28 mouse cellular contexts compared by ENCODE assay signal in the genomic region with DNA sequence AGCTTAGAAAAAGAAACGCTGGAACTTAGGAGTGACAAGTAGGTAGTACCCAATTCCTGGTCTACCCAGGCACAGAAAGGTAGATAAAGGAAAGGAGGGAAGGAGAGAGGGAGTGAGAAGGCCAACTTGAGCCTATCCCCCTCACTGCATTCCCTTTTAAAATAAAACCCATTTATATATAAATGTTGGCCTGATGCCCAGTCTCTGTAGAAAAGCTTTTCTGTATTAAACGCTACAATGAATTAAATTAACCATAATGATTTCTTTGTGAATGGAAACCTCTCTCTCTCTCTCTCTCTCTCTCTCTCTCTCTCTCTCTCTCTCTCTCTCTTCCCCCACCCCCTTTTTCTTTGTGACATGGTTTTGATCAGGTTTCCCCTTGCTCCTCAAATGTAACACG. TPM values are rescaled to one million over a fixed set of nuclear protein-coding genes. Genes with fewer than 3 reads are reported as not detected.
DNase-seq lines count a peak whose midpoint lies in the region; ATAC-seq and TF ChIP-seq lines count a peak whose summit lies in the region.
"Had no signal": no experiment of that assay in that cellular context is flagged by ENCODE, and none has a peak within 500 bp of the region (broad histone marks: within the 10 kb centered on the region; RNA-seq: fewer than 3 reads in every experiment).

No protein-coding gene starts in this region.

- no peak for DNase-seq in forebrain, embryonic 10.5 days (ENCODE audit: extremely low spot score, low spot score)
- peak; percentile 70 for DNase-seq in lung, embryonic 14.5 days
- DNase-seq in lung, postnatal 36 days = no peak
- DNase-seq in limb, embryonic 14.5 days (ENCODE audit: low spot score) = peak; percentile 64
- DNase-seq in layer of hippocampus, adult 11-12 months (ENCODE audit: low spot score) = no peak
- no peak for DNase-seq in layer of hippocampus, adult 18-20 months (ENCODE audit: low spot score in 2 of 2)
- DNase-seq: adrenal gland, postnatal 10 days; adrenal gland, postnatal 36 days; B cell, adult 2 months; cerebellum, adult 11 months; cerebellum, adult 2 months; cerebellum, adult 9-11 months; cerebellum, postnatal 25 days; gastrocnemius, postnatal 10 days; gastrocnemius, postnatal 36 days; heart, adult 2 months; heart, postnatal 14 days had no signal

- H3K9ac ChIP-seq in forebrain, embryonic 13.5 days = no peak overlapping the region
- no peak overlapping the region for H3K9ac ChIP-seq in lung, embryonic 14.5 days
- H3K9ac ChIP-seq in embryonic facial prominence, embryonic 13.5 days = no peak overlapping the region
- no peak overlapping the region for H3K9ac ChIP-seq in limb, embryonic 14.5 days (ENCODE audit: low read depth, low read length, severe bottlenecking)
- H3K9ac ChIP-seq: heart, embryonic 13.5 days; hindbrain, embryonic 12.5 days; hindbrain, embryonic 15.5 days had no signal

- H3K4me3 ChIP-seq in forebrain, embryonic 13.5 days = no peak overlapping the region
- H3K4me3 ChIP-seq in forebrain, embryonic 10.5 days = no peak overlapping the region
- no peak overlapping the region for H3K4me3 ChIP-seq in lung, embryonic 14.5 days (ENCODE audit: low read depth, low read length)
- no peak overlapping the region for H3K4me3 ChIP-seq in embryonic facial prominence, embryonic 13.5 days
- H3K4me3 ChIP-seq in limb, embryonic 14.5 days (replicated peaks; ENCODE audit: low read length) = no peak overlapping the region
- H3K4me3 ChIP-seq: erythroblast, embryonic 14.5 days; heart, adult 2 months; heart, embryonic 10.5 days; heart, embryonic 13.5 days; hindbrain, embryonic 12.5 days; hindbrain, embryonic 15.5 days had no signal

- H3K4me2 ChIP-seq in forebrain, embryonic 13.5 days = no peak overlapping the region
- no peak overlapping the region for H3K4me2 ChIP-seq in lung, embryonic 14.5 days
- H3K4me2 ChIP-seq in embryonic facial prominence, embryonic 13.5 days = no peak overlapping the region
- H3K4me2 ChIP-seq in limb, embryonic 14.5 days (replicated peaks; ENCODE audit: low read depth, low read length, severe bottlenecking) = no peak overlapping the region
- H3K4me2 ChIP-seq: heart, embryonic 13.5 days; hindbrain, embryonic 12.5 days; hindbrain, embryonic 15.5 days had no signal

- peaks cover 62% of the 10 kb centered on the region for H3K4me1 ChIP-seq in forebrain, embryonic 13.5 days
- peaks cover 36% of the 10 kb centered on the region for H3K4me1 ChIP-seq in forebrain, embryonic 10.5 days
- no peaks in the 10 kb centered on the region for H3K4me1 ChIP-seq in lung, embryonic 14.5 days (ENCODE audit: insufficient read depth)
- H3K4me1 ChIP-seq in embryonic facial prominence, embryonic 13.5 days = peaks cover 46% of the 10 kb centered on the region
- peaks cover 18% of the 10 kb centered on the region for H3K4me1 ChIP-seq in limb, embryonic 14.5 days (ENCODE audit: control insufficient read depth, insufficient read depth, low read length)
- H3K4me1 ChIP-seq: hindbrain, embryonic 15.5 days had no signal

- H3K9me3 ChIP-seq in forebrain, embryonic 13.5 days (replicated peaks) = no peaks in the 10 kb centered on the region
- no peaks in the 10 kb centered on the region for H3K9me3 ChIP-seq in forebrain, embryonic 10.5 days
- no peaks in the 10 kb centered on the region for H3K9me3 ChIP-seq in lung, embryonic 14.5 days (ENCODE audit: low read depth, low read length)
- H3K9me3 ChIP-seq in embryonic facial prominence, embryonic 13.5 days = no peaks in the 10 kb centered on the region
- no peaks in the 10 kb centered on the region for H3K9me3 ChIP-seq in limb, embryonic 14.5 days (ENCODE audit: control insufficient read depth, low read length)
- H3K9me3 ChIP-seq: G1E; heart, embryonic 10.5 days; heart, embryonic 13.5 days; hindbrain, embryonic 12.5 days; hindbrain, embryonic 15.5 days had no signal

- no peak for TF ChIP-seq POLR2A in limb, embryonic 14.5 days (IDR thresholded peaks at IDR 0.05; ENCODE audit: borderline replicate concordance, extremely low read depth, insufficient read depth, insufficient read length)

- H3K27me3 ChIP-seq in forebrain, embryonic 13.5 days = peaks cover 21% of the 10 kb centered on the region
- H3K27me3 ChIP-seq in forebrain, embryonic 10.5 days (ENCODE audit: poor library complexity, severe bottlenecking) = peaks cover 100% of the 10 kb centered on the region
- no peaks in the 10 kb centered on the region for H3K27me3 ChIP-seq in lung, embryonic 14.5 days (ENCODE audit: insufficient read depth, low read length)
- H3K27me3 ChIP-seq in embryonic facial prominence, embryonic 13.5 days = peaks cover 54% of the 10 kb centered on the region
- H3K27me3 ChIP-seq in limb, embryonic 14.5 days (ENCODE audit: control insufficient read depth, insufficient read depth, low read length) = no peaks in the 10 kb centered on the region
- H3K27me3 ChIP-seq: CH12.LX had no signal

- no peak for TF ChIP-seq CTCF in lung, embryonic 14.5 days (IDR thresholded peaks at IDR 0.05; ENCODE audit: low read depth)

- peak overlapping the region; percentile 44 for H3K27ac ChIP-seq in forebrain, embryonic 13.5 days
- no peak overlapping the region for H3K27ac ChIP-seq in forebrain, embryonic 10.5 days
- H3K27ac ChIP-seq in lung, embryonic 14.5 days (ENCODE audit: low read depth) = no peak overlapping the region
- peak overlapping the region; percentile 75; the same call in 1 of the 2 replicates for H3K27ac ChIP-seq in embryonic facial prominence, embryonic 13.5 days
- no peak overlapping the region for H3K27ac ChIP-seq in limb, embryonic 14.5 days (replicated peaks; ENCODE audit: low read depth, low read length)
- H3K27ac ChIP-seq: heart, adult 2 months; heart, embryonic 10.5 days; heart, embryonic 13.5 days; hindbrain, embryonic 12.5 days; hindbrain, embryonic 15.5 days had no signal

- 40% methylated on average over 3 of the region's 3 CpGs for WGBS in forebrain, embryonic 13.5 days
- 72% methylated on average over 3 of the region's 3 CpGs for WGBS in forebrain, embryonic 10.5 days
- 33% methylated on average over 3 of the region's 3 CpGs for WGBS in lung, embryonic 14.5 days
- WGBS in embryonic facial prominence, embryonic 13.5 days = 39% methylated on average over 3 of the region's 3 CpGs
- 50% methylated on average over 3 of the region's 3 CpGs for WGBS in limb, embryonic 14.5 days

- H3K36me3 ChIP-seq in forebrain, embryonic 13.5 days (ENCODE audit: poor library complexity, severe bottlenecking) = no peaks in the 10 kb centered on the region
- H3K36me3 ChIP-seq in forebrain, embryonic 10.5 days (replicated peaks) = no peaks in the 10 kb centered on the region
- no peaks in the 10 kb centered on the region for H3K36me3 ChIP-seq in lung, embryonic 14.5 days (ENCODE audit: insufficient read depth)
- H3K36me3 ChIP-seq in embryonic facial prominence, embryonic 13.5 days = no peaks in the 10 kb centered on the region
- H3K36me3 ChIP-seq in limb, embryonic 14.5 days (ENCODE audit: control insufficient read depth, insufficient read depth, low read length) = no peaks in the 10 kb centered on the region
- H3K36me3 ChIP-seq: G1E; heart, embryonic 10.5 days; heart, embryonic 13.5 days; hindbrain, embryonic 12.5 days; hindbrain, embryonic 15.5 days had no signal

- ATAC-seq in forebrain, embryonic 13.5 days = no peak
- no peak for ATAC-seq in lung, embryonic 14.5 days (ENCODE audit: insufficient read depth)
- no peak for ATAC-seq in embryonic facial prominence, embryonic 13.5 days (ENCODE audit: insufficient number of reproducible peaks, insufficient read depth, low FRiP score, low TSS enrichment, low read depth)
- ATAC-seq in limb, embryonic 14.5 days (ENCODE audit: low FRiP score, low read depth) = no peak
- ATAC-seq: forebrain, embryonic 16.5 days; Patski had no signal

RNA-seq across cellular contexts. Expression of a gene that starts 35.5 kb away (rescaled TPM):
- 316 and 321 TPM in 2 replicates for polyA plus RNA-seq in forebrain, embryonic 13.5 days (2015; fragmentation: Nextera tagmentation; extraction: Ambion mirVana)
- 209 and 217 TPM in 2 replicates for polyA plus RNA-seq in forebrain, embryonic 10.5 days (2016; fragmentation: Nextera tagmentation; extraction: Ambion mirVana)
- polyA plus RNA-seq in lung, embryonic 14.5 days (2014; fragmentation: Nextera tagmentation; extraction: Ambion mirVana) = 160 and 162 TPM in 2 replicates
- polyA plus RNA-seq in embryonic facial prominence, embryonic 13.5 days (2015; fragmentation: Nextera tagmentation; extraction: Ambion mirVana) = 181 and 195 TPM in 2 replicates
- polyA plus RNA-seq in limb, embryonic 14.5 days (2012; rRNA removed) = 104 and 120 TPM in 2 replicates
- 145 and 149 TPM in 2 replicates for polyA plus RNA-seq in limb, embryonic 14.5 days (2014; fragmentation: Nextera tagmentation; extraction: Ambion mirVana)
- 100 to 1,000 TPM; 205 to 226 TPM for total RNA-seq in layer of hippocampus, adult 18-20 months (2021)

Comparison
In these comparisons a context has a peak if more than half of its experiments do, and no peak if none do; other contexts are left out.
1. H3K27ac ChIP-seq: peak in forebrain, embryonic 13.5 days (single experiment) and embryonic facial prominence, embryonic 13.5 days (single experiment); none in forebrain, embryonic 10.5 days (single experiment), lung, embryonic 14.5 days (single experiment) and limb, embryonic 14.5 days (single experiment).
2. DNase-seq: peak in lung, embryonic 14.5 days (single experiment) and limb, embryonic 14.5 days (single experiment); none in forebrain, embryonic 10.5 days (single experiment), lung, postnatal 36 days (single experiment), layer of hippocampus, adult 11-12 months (single experiment) and layer of hippocampus, adult 18-20 months (0 of 2).